Mouse (Mus musculus) 3T3-L1 (cell line): ENCODE results near the gene Egr2.

ENCODE experiments used
- DNase-seq: peaks from one replicate; pipeline ENCODE4 v3.0.0-alpha.2; 2015; ENCODE audit warnings: low read depth, low spot score

Gene Egr2

DNA sequence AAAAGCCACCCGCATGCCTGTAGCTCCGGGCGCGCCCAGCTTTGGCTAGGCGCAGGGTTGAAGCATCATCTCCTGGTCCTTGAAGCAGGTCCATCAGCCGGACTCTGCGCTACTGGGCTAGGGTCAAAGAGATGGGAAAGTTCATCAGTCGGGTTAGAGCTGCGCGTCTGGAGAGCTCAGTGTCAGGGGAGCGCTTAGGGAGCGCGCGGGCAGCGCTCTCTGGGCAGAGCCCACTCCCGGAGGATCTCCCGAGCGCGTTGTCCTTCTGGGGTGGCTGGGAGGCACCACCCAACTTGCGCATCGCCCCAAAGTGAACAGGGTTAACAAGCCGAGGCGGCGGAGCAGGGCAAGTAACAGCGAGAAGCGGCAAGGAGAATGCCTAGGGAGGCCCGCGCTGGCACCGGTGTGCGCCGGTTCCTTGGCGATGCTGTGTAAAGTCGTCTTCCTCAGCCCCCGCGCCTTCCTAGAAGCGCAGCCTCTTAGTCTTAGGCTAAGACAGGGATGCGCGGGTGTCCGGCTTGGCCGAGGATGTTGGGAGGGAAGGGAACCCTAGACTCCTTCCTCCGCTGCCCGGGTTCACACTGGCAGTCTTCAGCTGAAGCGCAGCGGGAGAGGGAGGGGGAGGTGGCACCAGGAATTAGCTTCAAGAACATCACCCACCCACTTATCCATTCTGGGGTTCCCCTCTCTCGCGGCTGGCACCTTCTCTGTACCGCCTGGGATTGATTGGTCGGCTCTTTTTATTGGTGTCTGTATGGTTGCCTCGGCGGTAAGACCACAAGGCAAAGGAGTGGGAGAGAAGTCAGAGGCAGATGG is 3.5 kb downstream of the Egr2 start:
- DNase-seq, result no peak

DNA sequence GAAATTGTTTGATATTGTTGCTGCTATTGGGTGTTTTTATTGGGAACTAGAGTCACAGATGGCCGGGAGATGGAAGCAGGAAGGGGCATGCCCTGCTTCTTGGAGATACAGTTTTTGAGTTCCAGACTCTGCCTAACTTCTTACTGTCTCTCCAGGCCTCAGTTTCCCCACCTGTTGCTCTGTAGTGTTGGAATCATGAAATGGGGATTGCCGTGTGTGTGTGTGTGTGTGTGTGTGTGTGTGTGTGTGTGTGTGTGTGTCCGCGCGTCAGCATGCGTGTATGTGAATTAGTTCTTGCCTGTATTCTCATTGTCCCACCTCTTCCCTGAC is 4.1 kb downstream of the Egr2 start:
- no peak for DNase-seq

DNA sequence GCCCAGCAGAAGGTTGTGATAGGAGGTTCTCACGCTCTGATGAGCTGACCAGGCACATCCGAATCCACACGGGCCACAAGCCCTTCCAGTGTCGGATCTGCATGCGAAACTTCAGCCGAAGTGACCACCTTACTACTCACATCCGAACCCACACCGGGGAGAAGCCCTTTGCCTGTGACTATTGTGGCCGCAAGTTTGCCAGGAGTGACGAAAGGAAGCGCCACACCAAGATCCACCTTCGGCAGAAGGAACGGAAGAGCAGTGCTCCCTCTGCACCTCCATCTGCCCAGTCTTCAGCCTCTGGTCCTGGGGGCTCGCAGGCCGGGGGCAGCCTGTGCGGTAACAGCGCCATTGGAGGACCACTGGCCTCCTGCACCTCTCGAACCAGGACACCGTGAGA is 5.3 kb downstream of the Egr2 start:
- no peak for DNase-seq

DNA sequence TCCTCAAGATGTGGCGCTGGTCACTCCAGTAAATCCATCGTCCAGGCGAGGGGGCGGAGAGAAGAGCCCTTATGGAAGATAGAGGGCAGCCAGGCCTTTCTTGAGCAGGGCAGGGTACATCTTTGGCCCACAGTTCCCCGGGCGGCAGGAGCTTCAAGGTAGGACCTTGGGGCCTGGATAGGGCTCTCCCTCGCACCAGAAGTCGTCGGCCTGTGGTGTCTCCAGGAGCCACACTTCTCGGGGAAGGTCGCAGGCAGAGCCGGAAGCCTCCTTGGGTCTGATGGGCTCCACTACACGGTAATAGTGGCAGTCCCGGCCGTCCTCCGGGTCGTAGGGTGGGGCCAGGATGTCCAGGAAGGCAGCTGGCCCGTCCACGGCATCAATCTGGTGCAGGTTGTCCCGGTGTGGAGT is 12.6 kb downstream of the Egr2 start:
- DNase-seq, result peak; percentile 67

DNA sequence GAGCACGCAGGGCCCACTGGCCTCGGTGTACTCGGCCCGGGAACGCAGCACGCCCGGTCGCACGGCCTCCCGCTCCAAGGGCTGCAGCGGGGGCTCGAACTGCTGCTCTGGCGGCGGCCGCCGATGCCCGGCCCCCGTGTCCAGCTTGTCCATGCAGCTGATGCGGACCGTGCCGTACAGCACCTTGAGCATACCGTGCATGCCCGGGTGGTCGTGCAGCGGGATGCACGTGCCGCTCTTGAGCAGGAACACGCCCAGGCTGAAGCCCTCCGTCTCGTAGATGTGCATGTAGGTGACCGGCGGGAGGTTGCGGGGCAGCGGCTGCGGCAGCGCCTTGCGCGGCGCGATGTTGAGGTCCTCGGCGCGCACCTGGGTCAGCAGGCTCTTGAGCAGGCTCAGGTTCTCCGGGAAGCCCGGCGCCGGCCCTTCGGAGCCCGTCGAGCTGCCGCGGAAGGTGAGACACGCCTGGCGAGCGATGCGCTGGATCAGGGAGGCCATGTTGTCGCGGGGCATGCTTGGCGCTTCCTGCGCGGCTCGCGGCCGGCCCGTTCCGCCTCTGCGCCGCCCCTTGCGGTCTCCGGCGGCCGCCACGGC is 13.1 kb downstream of the Egr2 start:
- peak; percentile 45 for DNase-seq

DNA sequence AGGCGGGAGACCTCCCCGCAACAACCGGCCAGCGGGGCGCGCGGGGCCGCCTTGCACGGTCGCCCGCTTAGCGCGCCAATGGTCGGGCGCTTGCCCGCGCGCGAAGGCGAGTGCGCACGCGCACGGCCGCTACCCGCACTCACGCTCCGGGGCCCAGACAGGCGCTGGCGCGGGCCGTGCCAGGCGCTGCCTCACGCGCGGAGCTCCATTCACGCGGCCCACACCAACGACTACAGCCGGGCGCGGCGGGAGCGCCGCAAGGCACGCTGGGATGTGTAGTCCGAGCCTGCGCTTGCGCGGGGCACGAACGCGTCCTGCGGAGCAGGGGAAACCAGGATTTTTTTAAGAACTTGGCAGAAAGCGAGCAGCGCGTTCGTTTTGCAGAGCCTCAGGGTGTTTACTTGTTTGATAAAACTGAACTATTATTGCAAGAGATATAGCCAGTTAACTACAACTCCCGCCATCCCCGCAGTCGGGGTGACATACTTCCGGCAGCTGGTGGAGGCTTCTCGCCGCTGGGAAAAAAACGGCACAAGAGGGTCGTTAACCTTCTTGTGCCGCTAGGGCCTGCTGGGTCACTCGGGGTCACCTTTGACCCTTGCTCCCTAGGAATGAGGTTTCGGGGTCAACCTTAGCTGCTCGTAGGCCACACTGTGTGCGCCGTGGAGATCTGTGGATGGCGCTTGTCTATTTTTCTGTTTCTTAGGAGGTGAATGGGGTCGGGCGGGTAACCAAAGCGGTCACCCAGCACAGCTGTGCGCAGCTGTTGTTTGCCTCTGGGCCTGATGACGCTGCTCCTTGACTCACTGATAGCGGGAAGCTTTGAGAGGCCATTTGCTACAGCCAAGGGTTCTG is 13.8 kb downstream of the Egr2 start, which contains the start of gene Ado:
TSS of gene Ado (minus strand) at position 79 of the 855 bp plus-strand sequence.
- peak; percentile 85 for DNase-seq

DNA sequence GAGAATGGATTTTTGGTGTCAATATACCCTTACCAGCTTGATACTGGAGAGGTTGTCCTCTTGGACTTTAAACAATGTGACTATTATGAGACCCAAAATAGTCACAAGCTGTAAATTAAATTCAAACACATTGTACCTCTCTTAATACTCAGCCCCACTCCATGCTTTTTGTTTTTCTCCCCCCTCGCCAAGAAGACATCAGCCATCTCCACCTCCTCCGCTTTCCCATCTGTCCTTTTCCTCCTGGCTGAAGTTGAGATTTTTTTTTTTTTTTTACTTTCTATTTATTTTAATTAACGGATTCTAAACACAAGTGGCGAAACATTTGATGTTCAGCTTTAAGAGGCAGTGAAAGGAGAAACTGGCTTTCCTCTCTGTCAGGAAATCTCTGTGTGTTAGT is 22.8 kb downstream of the Egr2 start:
- no peak for DNase-seq

DNA sequence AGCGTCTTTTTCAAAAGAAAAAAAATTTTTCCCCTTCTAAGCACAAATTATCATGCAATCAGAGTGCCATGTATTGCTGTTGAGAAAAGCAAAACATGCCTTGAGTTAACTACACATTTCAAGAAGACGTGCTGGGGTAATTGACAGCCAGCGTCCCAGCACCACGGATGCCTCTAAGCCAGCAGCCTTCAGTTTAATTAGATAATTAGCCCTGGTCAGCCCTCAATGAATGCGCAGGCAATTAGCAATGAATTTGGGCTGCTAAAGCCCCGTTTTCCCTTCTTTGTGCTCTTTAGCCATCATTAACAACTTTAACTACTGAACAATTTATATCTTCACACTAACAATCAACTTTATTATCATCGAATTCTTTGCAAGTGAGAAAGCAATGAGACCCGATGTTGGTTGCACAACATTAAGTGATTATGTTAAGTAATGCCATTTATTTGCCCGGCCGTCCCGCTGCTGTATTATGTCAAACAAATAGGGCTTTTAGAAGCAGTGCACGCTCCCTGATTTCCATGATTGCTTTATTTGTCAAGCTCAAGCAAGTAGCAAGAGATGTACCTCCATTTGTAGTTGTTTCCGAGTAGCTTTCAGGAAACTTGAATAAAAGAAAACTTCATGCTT is 24.6 kb downstream of the Egr2 start:
- DNase-seq, result no peak

DNA sequence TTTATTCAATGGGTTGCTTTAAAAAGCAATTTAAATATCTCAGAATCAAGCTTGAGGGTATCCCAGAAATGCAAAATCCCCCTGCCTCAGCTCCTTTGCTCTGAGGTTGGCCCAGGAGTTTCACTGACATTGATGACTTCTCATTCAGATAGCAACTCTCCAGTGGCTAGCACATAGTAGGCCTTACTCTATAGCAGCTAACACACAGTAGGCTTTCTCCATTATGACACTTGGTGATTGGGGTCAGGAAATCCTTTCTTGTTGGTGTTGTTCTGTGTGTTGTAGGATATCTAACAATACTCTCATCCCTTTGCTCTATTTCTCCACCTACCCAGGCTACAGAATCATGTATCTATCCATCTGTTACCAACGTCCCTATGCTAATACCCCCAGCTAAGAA is 25.9 kb downstream of the Egr2 start:
- DNase-seq, result no peak

DNA sequence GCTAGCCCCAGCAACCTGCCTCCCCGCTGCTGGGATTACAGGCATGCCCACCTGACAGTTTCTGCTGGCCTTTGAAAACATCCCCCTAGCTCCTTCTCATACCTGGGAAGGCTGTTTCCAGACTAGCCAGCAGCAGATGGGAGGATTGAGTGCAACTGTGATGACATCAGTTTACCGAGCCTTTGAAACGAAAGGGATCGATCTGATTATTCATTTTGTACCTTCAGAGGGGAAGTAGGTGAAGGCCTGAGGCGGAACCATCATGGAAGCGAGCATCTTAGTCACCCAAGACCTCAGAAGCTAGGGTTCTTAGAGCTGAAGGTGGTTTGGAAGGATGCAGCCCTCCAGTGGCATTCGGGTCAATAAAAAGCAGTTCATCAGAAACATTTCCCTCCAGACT is 29.2 kb downstream of the Egr2 start:
- no peak for DNase-seq

DNA sequence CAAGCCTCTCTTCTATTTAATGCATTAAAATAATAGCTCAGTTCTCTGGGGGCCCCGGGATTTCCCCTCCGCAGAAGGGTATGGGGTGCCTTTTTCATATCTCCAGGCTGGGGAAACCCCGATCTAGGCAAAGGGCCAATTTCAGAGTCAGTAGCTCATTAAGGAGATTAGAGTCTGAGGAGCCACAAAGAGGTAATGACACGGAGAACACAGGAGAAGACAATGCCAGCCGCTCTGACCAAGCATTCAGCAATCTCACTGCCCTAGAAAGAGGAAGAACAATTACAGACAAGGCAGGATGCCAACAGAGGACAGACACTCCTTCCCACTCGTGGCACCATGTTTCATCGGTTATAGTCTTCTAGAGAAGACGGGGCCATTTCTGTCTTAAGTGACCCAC is 30.8 kb downstream of the Egr2 start:
- no peak for DNase-seq

DNA sequence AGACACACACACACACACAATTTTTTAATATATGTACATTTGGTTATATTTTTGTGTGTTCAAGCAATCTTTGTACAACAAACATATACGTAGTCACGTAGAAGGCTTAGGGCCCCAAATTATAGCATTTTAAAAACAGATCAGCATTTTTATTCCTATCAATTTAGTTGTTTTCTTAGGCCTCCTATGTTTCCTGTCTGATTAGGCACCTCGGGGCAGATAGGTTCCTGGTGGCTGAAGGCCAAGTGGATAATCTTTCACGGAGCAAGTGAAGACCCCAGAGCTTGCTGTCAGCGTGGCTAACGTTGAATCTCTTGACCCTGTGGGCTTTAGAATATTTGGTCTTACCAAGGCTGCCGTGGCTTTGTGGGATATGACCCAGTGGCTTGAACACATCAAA is 34.3 kb downstream of the Egr2 start:
- DNase-seq, result no peak

DNA sequence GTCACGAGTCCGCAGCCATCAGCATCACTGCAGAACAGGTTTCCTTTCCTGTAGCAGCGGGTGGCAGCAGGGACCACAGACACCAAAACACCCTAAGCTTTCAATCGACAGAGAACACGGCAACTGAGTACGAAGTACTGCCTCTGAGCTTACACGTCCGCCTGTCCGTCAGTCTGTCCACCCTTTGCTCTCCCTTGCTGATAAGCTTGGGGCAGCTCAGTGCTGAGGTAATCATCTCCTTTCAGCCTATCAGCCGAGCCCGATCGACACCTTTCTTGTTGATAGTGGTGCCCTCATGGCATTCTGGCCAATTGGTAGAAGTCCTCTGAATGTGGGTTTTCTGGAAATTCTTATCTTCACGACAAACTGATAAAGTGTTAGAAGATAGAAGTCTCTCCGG is 36.2 kb downstream of the Egr2 start:
- DNase-seq, result no peak

DNA sequence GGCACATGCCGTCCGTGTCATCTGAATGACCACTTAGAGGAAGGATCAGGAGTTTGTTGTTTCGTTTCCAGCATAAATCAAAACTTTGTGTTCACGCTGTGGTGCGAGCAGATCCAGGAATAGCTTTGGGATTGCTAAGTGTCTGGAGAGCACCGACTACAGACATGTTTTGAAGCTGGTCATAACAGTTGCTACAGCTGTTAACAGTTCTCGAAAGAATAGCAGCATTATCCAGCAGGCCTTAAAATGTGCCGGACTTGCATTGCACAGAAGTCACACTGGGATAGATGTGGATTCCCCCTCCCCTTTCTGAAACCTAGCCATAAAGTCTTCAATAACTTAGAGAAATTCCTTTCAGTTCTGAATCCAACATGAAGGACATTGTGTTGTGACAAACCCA is 38.0 kb downstream of the Egr2 start:
- DNase-seq, result no peak

DNA sequence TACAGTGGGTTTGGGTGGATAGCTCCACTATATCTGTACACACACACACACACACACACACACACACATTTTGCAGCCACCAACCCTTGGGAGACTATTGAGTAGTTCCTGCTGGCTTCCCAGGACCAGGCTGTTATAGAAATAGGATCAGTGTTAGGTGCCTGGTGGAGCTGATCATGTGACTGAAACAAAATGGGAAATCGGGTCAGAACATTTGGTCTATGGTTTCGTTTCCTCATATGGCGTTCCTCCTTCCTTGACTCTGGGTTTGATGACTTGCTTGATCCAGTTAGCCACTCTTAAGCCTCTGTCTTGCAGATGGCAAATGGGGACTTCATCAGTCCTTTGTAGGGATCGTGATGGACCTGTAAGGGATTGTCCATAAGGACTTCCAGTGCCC is 44.6 kb downstream of the Egr2 start:
- DNase-seq, result no peak

DNA sequence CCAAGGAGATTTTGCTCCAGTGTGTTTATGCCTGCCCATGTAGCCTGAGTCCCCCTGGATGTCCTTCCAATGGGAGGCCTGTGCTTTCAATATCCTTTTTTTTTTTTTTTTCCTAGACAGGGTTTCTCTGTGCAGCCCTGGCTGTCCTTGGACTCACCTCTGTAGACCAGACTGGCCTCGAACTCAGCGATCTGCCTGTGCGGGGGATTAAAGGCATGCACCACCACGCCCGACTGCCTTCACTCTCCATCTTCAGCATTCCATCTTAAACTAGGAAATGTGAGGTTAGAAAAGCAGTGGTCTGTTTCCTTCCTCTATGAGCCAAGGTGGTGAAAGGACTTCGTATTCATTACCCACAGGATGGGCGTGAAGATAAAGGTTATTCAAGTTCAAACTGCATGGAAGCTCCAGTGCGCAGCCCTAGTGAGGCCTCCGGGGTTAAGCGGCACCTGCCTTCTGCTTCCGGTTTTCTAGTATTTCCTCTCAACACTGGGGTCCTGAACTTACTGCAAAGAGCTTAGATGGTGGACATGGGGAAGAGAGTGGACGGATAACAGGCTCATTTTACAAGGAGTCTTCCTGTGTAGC is 46.5 kb downstream of the Egr2 start:
- no peak for DNase-seq

DNA sequence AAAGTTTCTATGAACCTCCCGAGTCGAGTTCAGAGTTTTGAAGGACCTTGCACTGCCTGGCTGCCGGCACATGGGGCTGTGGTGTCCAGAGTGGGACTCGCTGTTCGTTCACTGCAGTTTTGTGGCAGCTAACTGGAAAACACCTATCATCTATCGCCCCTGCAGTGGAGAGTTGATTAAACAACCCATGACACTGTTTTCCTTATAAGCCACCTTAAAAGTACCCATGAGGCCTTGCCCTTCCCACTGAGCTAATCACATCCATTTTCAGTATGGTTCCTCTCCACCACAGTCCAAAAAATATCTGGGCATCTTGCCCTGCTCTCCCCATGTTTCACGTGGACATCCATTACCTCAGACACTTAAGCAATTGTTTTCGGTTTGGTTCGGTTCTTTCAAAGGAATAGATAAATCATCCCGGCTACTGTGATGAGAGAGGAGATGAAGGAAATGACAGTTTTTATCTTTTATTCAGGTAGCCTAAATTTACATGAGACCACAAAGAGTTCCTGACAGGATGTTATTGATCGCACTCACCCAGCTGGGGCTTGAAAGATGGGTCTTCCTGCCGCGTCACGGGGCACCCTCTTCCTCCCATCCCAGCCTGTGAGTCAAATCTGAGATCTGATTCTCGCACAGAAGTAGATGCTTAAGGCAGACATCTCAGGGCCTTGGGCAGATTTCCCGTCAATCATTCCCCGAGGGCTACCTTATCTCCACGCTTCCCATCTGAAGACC is 50.8 kb downstream of the Egr2 start:
- DNase-seq, result peak; percentile 10
